Mouse (Mus musculus) spleen, adult 2 months (tissue): ENCODE results near the gene Sphk1. TPM values are rescaled to one million over a fixed set of nuclear protein-coding genes. Genes with fewer than 3 reads are reported as not detected.
A peak's percentile ranks its signal among the peaks of the same experiment; 100 is the strongest.

Experiments used
- DNase-seq, 2 experiments: peaks; one replicate each; pipeline versions ENCODE4 v3.0.0 to v3.0.0-alpha.2; 2012 to 2021; ENCODE audit warnings: low spot score in 2 of 2, low read depth in 1 of 2
- H3K27ac ChIP-seq: fragments of 200-500 bp; 2 replicates; pipeline ENCODE4 v1.5.1; 2012; ENCODE audit warnings: low read length, inconsistent platforms; ENCODE audit not compliant: insufficient read depth
- H3K27me3 ChIP-seq: fragments of 200-500 bp; 2 replicates; pipeline ENCODE4 v1.6.1; 2012; ENCODE audit warnings: mild to moderate bottlenecking, moderate library complexity, low read length, inconsistent platforms; ENCODE audit not compliant: control insufficient read depth, insufficient read depth
- H3K36me3 ChIP-seq: fragments of 200-500 bp; 2 replicates; pipeline ENCODE4 v1.6.1; 2012; ENCODE audit warnings: mild to moderate bottlenecking, low read length, inconsistent platforms; ENCODE audit not compliant: control insufficient read depth, insufficient read depth
- H3K4me1 ChIP-seq: fragments of 200-500 bp; 2 replicates; pipeline ENCODE4 v1.6.1; 2011; ENCODE audit warnings: inconsistent platforms; ENCODE audit not compliant: control insufficient read depth, insufficient read depth, insufficient read length
- H3K4me3 ChIP-seq: fragments of 200-500 bp; 2 replicates; pipeline ENCODE4 v1.5.1; 2011; ENCODE audit warnings: mild to moderate bottlenecking, inconsistent platforms; ENCODE audit not compliant: insufficient read depth, insufficient read length; ENCODE audit errors: extremely low read depth
- CTCF ChIP-seq: fragments of 200-500 bp; IDR thresholded peaks from 2 replicates; pipeline ENCODE4 v1.5.1; 2011; ENCODE audit warnings: mild to moderate bottlenecking, inconsistent platforms; ENCODE audit not compliant: insufficient read depth, insufficient read length, insufficient replicate concordance; ENCODE audit errors: extremely low read depth
- POLR2A ChIP-seq: fragments of 200-500 bp; IDR thresholded peaks from 2 replicates; pipeline ENCODE4 v1.6.1; 2011; ENCODE audit warnings: low read depth, low read length, inconsistent platforms
- WGBS: fragments of 180-500 bp; shearing (Covaris S2); methylation state at CpG from one replicate; pipeline ENCODE4 v1.1.7; 2018; 5-methylcytosine and 5-hydroxymethylcytosine counted together
- polyA plus RNA-seq: library from polyadenylated mRNA; depleted of rRNA; stranded (reverse); fragments of >200 nt; gene quantifications from 2 replicates; pipeline ENCODE4 v1.2.3, GENCODE M21; 2012

The Sphk1 gene
- polyA plus RNA-seq, 1 experiment: 15.5 TPM

DNA sequence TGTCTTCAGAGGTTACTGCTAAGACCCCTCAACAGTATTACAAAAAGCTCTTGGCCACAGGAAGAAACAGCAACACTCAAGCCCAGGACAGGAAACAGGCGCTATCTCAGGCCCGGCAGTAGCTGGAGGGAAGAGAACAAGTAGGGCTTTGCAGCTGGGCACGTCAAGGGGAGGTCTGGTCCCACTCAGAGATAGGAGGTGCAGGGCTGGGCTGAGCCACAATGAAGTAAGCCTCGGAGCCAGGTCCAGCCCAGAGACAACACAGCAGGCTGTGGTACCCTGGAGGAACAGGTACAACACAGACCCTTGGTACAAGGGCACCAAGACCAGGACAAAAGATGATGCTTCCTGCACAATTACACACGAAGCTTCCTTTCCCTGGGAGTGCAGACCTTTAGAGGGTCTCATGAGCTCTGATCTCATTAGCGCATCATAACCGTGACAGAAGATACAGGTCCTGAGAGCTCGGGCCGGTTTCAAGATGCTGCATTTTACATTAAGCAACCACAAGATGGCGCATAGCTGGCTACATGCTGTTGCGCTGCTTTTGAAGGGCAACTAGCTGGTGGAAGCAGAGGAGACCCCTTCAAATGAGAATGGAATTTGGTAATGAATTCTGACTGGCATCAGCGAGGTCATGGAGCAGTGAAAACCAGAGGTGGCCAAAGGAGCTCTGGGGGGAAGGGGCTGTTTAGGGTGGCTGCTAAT is 23.6 kb downstream of the Sphk1 start:
- 21% methylated on average over 12 of the region's 12 CpGs for WGBS
- TF ChIP-seq POLR2A (no peak), CTCF (peak; percentile 70; the same call in 1 of the 2 replicates)
- Histone ChIP-seq H3K36me3 (no peaks in the 10 kb centered on the region), H3K27ac (no peak overlapping the region), H3K4me3 (no peak overlapping the region), H3K27me3 (no peaks in the 10 kb centered on the region), H3K4me1 (no peaks in the 10 kb centered on the region; the same call in 1 of the 2 replicates)
- DNase-seq: peak; percentile 22 to 38

DNA sequence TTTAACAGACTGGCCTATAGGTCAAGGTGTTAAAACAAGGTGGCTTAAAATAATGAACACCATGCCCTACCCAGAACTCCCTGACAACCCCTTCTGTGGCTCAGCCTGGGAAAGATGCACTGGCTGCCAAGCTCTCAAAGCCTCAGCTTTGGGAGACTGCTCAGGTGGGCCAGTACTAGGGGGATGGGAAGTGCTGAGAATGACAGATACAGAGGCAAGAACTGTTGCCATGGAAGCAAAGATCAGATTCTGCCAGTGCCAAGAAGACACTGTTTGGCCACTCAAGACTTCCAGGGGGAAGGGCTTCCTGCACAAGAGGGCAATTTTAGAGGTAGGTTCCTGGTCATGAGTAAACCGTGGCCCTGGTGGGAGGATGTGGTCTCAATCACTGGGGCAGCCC is 24.8 kb downstream of the Sphk1 start:
- Histone ChIP-seq H3K4me1 (no peaks in the 10 kb centered on the region; the same call in 1 of the 2 replicates), H3K4me3 (no peak overlapping the region), H3K27me3 (no peaks in the 10 kb centered on the region), H3K36me3 (no peaks in the 10 kb centered on the region), H3K27ac (no peak overlapping the region)
- no peak for DNase-seq
- no peak for TF ChIP-seq POLR2A
- no peak for TF ChIP-seq CTCF
- 20% methylated on average over 1 of the region's 1 CpGs for WGBS

DNA sequence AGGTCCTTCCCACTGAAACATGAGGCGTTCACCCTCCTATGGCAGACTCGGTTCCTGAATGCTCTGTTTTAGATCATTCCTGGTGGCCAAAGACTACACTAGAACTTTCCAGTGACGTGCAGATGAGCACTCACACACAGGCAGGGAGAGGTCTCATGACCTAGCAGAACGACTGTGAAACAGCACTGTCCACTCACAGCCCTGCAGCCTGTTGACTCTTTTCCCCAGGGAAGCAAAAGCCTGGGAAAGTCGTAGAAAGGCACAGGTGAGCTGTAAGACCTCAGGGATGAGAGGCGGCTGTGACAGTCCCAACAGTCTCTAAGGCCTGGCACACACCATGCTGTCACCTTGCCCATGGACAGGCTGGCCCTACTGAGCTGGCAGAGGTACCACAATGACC is 25.6 kb downstream of the Sphk1 start:
- no peak for TF ChIP-seq POLR2A
- no peak for TF ChIP-seq CTCF
- no peaks in the 10 kb centered on the region; the same call in 1 of the 2 replicates for H3K4me1 ChIP-seq
- whole genome bisulfite sequencing: 90% methylated on average over 6 of the region's 6 CpGs
- no peak overlapping the region for H3K27ac ChIP-seq
- no peak overlapping the region for H3K4me3 ChIP-seq
- H3K27me3 ChIP-seq: no peaks in the 10 kb centered on the region
- H3K36me3 ChIP-seq: no peaks in the 10 kb centered on the region
- no peak for DNase-seq

DNA sequence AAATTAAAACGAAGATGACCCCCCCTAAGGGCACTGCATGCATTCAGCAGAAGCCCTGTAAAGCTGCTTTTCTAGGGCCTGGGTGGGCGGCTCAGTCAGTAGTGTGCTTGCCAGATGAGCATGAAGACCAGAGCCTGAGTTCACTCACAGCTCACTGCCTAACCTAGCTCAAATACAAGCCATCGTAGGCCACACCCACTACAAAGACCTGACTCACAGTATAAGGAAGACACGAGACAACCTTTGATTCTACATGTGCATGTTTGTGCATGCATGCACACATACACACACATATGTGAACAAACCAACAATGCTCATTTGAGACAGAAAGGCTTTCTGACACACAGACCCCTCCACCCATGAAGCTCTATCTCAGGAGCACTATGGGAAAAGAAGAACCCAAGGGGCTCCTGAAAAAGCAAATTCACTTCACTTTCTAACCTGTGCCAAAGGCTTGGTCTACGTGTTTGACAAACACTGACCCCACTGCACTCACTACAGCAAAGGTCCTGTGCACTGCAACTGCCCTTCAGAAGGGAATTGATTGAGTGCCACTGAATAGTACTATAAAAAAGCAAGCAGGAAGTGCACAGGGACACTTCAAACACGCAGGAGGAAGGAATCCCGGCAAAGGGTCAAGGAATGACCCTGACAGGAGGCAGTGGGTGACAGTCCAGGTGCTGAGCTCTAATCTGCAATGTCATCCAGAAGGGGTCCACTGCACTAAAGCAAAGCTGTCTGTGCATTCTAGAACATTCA is 34.7 kb downstream of the Sphk1 start:
- no peak overlapping the region for H3K4me3 ChIP-seq
- no peak for DNase-seq
- no peaks in the 10 kb centered on the region for H3K36me3 ChIP-seq
- no peak overlapping the region for H3K27ac ChIP-seq
- no peaks in the 10 kb centered on the region for H3K4me1 ChIP-seq
- H3K27me3 ChIP-seq: no peaks in the 10 kb centered on the region
- TF ChIP-seq CTCF: no peak
- TF ChIP-seq POLR2A: no peak
- 78% methylated on average over 7 of the region's 7 CpGs for WGBS

DNA sequence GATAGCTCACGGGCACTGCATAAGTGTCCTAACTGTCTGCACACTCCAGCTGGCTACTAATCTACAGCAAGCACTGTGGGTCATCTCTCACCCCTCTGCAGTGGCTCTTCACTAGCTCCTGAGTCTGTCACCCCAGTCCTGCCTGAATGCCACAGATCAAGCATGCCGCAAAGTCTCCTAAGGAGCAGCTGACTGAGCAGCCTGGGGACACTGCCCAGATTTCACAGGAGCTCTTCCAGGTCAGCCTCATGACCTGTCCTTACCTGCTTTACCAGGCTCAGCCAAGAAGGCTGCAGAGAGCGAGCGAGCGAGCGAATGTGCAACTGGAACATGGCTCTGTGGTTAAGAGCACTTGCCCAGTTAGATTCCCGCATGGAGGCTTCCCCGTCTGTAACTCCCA is 36.8 kb downstream of the Sphk1 start:
- H3K27me3 ChIP-seq: no peaks in the 10 kb centered on the region
- H3K36me3 ChIP-seq: no peaks in the 10 kb centered on the region
- H3K4me3 ChIP-seq: no peak overlapping the region
- no peak overlapping the region for H3K27ac ChIP-seq
- WGBS: over 99% methylated on average over 8 of the region's 8 CpGs
- no peak for TF ChIP-seq CTCF
- no peak for TF ChIP-seq POLR2A
- no peaks in the 10 kb centered on the region for H3K4me1 ChIP-seq
- DNase-seq: no peak

DNA sequence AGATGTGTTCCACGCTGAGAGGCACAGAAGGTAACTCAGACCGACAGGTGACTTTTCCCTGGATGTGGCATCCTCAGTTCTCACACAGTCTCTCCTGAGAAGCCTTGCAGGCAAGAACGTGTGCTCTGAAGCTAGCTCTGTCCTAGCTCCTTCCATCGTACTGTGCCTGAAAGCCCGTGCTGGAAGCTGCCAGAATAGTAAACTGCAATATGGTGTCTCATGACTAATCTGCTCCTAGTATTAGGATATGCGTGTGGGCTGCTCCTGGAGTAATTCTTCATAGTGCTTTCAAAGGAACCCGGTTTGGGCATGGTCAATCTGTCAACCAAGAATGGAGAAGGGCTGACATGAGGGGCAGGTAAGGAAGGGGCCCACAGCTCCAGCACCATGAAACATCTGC is 40.1 kb downstream of the Sphk1 start:
- Histone ChIP-seq H3K36me3 (no peaks in the 10 kb centered on the region), H3K4me3 (no peak overlapping the region), H3K4me1 (no peaks in the 10 kb centered on the region), H3K27ac (no peak overlapping the region), H3K27me3 (no peaks in the 10 kb centered on the region)
- DNase-seq: no peak
- TF ChIP-seq POLR2A (no peak), CTCF (no peak)
- 96% methylated on average over 7 of the region's 7 CpGs for WGBS
